Mouse (Mus musculus) midbrain, embryonic 10.5 days (tissue): ENCODE data around the gene Rbm25. TPM values are rescaled to one million over a fixed set of nuclear protein-coding genes. Genes with fewer than 3 reads are reported as not detected.

ENCODE experiments used
- DNase-seq: peaks from one replicate; pipeline ENCODE4 v3.0.0-alpha.2; 2017; ENCODE audit warnings: low spot score
- H3K27ac ChIP-seq: fragments of 300-500 bp; sonication (generic); replicated peaks from 2 replicates; pipeline ENCODE4 v1.5.1; 2016; ENCODE audit warnings: mild to moderate bottlenecking
- H3K27me3 ChIP-seq: fragments of 300-500 bp; sonication (generic); 2 replicates; pipeline ENCODE4 v1.6.1; 2016; ENCODE audit warnings: low read depth, mild to moderate bottlenecking; ENCODE audit not compliant: poor library complexity, severe bottlenecking
- H3K36me3 ChIP-seq: fragments of 300-500 bp; sonication (generic); 2 replicates; pipeline ENCODE4 v1.6.1; 2016; ENCODE audit warnings: mild to moderate bottlenecking, moderate library complexity
- H3K4me1 ChIP-seq: fragments of 300-500 bp; sonication (generic); 2 replicates; pipeline ENCODE4 v1.6.1; 2016
- H3K4me3 ChIP-seq: fragments of 300-500 bp; sonication (generic); 2 replicates; pipeline ENCODE4 v1.5.1; 2016; ENCODE audit warnings: mild to moderate bottlenecking, moderate library complexity
- H3K9me3 ChIP-seq: fragments of 300-500 bp; sonication (generic); replicated peaks from 2 replicates; pipeline ENCODE4 v1.6.1; 2016; ENCODE audit warnings: mild to moderate bottlenecking
- WGBS: fragments of 180-500 bp; shearing (Covaris S2); methylation state at CpG from one replicate; pipeline ENCODE4 v1.1.7; 2016; 5-methylcytosine and 5-hydroxymethylcytosine counted together
- polyA plus RNA-seq: library from polyadenylated mRNA; unstranded; fragments of >200 nt; fragmentation: Nextera tagmentation; extraction: Ambion mirVana; gene quantifications from 2 replicates; pipeline ENCODE4 v1.2.1, GENCODE M21; 2016

Rbm25 gene
- polyA plus RNA-seq, 1 experiment from 2014 or later: 284 TPM

DNA sequence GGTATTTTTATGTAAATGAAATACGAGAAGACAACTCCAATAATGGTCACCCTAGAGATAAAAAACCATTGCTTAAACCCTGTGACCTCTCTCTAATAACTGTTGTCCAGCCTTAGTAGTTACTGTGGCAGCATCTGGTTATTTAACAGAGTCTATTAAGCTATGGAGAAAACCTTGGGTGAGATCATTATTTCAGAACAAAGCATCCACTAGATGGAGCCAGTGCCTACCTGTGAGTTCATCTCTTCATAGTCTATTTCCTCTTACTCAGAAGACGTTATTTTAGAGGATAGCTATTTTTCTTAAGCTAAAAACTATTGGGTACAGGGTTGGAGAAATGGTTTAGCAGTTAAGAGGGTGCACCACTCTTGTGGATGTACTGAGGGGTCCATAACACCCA is 82.7 kb downstream of the Rbm25 start:
- Histone ChIP-seq H3K4me3 (no peak overlapping the region), H3K27me3 (no peaks in the 10 kb centered on the region), H3K9me3 (no peaks in the 10 kb centered on the region), H3K4me1 (no peaks in the 10 kb centered on the region), H3K27ac (no peak overlapping the region), H3K36me3 (peaks cover 69% of the 10 kb centered on the region)
- DNase-seq: no peak
- WGBS: 63% methylated on average over 2 of the region's 2 CpGs

- Histone ChIP-seq H3K4me1 (no peaks in the 10 kb centered on the region), H3K36me3 (peaks cover 88% of the 10 kb centered on the region), H3K27ac (no peak overlapping the region), H3K27me3 (no peaks in the 10 kb centered on the region), H3K9me3 (no peaks in the 10 kb centered on the region), H3K4me3 (no peak overlapping the region)
- WGBS: 92% methylated on average over 15 of the region's 15 CpGs
- DNase-seq: no peak
Measured at GRCm38 (mm10) chr12:83716416-83717184, 85.6 kb downstream of the Rbm25 start.

DNA sequence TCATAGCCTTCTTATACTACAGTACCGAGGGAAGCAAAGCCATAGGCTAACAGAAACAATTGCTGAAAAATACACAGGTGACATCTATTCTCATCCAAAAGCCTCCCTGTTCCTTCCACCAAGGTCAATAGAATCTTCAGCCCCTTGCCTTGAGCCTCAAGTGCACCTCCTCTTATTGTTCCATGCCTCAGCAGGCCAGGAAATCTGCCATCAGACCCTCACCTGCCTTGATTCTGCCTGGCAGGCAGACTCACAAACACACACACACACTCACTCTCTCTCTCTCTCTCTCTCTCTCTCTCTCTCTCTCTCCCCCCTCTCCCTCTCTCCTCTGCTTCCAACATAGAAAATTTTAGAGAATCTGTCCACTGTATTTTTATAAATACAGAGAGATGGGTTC is 88.4 kb downstream of the Rbm25 start:
- peaks cover 89% of the 10 kb centered on the region for H3K36me3 ChIP-seq
- no peaks in the 10 kb centered on the region for H3K4me1 ChIP-seq
- H3K9me3 ChIP-seq: no peaks in the 10 kb centered on the region
- no peak overlapping the region for H3K4me3 ChIP-seq
- H3K27me3 ChIP-seq: no peaks in the 10 kb centered on the region
- 85% methylated on average over 1 of the region's 1 CpGs for WGBS
- no peak for DNase-seq
- no peak overlapping the region for H3K27ac ChIP-seq

DNA sequence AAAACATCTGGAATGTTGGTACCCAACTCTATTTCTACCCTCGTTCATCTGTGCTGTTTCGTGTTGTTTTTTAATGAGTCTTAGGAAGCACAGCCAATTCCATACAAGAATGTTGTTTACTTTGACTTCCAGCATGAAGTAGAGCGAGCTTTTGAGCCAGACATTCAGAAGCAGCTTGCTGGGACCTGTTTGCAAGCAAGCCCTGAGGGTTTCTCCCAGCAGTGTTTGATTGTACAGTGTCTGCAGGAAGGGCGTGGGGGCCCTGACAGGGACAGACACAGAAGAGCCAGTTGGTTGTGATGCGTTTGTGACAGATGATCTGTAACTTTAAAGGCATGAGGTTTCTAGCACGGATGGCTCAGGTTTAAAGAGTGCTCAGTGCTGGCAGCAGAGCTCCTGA is 90.2 kb downstream of the Rbm25 start:
- Histone ChIP-seq H3K9me3 (no peaks in the 10 kb centered on the region), H3K27ac (no peak overlapping the region), H3K4me1 (no peaks in the 10 kb centered on the region), H3K36me3 (peaks cover 89% of the 10 kb centered on the region), H3K27me3 (no peaks in the 10 kb centered on the region), H3K4me3 (no peak overlapping the region)
- no peak for DNase-seq
- WGBS: 83% methylated on average over 6 of the region's 6 CpGs

- no peak overlapping the region for H3K4me3 ChIP-seq
- no peaks in the 10 kb centered on the region for H3K9me3 ChIP-seq
- DNase-seq: no peak
- no peak overlapping the region for H3K27ac ChIP-seq
- H3K27me3 ChIP-seq: no peaks in the 10 kb centered on the region
- WGBS: 89% methylated on average over 3 of the region's 3 CpGs
- H3K36me3 ChIP-seq: peaks cover 89% of the 10 kb centered on the region
- no peaks in the 10 kb centered on the region for H3K4me1 ChIP-seq
Measured at GRCm38 (mm10) chr12:83723037-83723436, 92.0 kb downstream of the Rbm25 start.

DNA sequence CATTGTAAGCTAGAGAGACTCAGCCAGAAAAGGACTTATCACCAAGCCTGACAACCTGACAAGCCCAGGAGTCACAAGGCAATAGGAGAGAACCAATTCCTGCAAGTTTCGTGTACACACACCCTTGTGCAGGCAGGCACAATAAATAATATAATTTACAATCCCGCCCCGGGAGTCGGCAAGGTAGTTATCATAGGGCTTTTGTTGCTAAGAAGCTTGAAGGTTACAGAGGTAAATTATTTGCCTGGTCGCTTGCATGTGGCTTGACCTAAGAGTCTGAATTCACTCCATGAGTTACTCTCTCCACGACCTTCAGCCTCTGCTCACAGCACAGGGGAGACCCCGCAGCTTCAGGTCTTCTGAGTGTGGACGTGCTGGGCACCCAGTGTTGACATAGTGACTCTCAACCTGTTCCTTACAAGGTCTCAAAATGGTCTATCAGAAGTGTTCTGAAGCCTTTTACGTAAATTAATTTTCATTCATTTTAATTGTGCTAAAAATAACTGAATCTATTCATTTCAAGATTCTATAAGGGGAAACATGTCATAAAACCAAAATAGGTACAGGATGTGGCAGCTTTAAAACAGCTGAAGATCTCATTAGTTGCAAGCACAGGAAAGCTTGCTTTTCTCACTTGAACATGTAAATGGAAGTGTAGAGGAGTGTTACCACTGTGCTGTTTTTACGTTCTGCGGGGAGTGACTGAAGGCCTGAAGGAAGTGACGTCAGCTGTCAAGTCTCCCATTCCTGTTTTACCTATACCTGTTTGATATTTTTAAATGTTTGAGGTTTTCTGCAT is 95.7 kb downstream of the Rbm25 start:
- Histone ChIP-seq H3K27ac (no peak overlapping the region), H3K4me1 (no peaks in the 10 kb centered on the region), H3K4me3 (no peak overlapping the region), H3K9me3 (no peaks in the 10 kb centered on the region), H3K27me3 (no peaks in the 10 kb centered on the region), H3K36me3 (peaks cover 97% of the 10 kb centered on the region)
- no peak for DNase-seq
- WGBS: 94% methylated on average over 12 of the region's 12 CpGs

DNA sequence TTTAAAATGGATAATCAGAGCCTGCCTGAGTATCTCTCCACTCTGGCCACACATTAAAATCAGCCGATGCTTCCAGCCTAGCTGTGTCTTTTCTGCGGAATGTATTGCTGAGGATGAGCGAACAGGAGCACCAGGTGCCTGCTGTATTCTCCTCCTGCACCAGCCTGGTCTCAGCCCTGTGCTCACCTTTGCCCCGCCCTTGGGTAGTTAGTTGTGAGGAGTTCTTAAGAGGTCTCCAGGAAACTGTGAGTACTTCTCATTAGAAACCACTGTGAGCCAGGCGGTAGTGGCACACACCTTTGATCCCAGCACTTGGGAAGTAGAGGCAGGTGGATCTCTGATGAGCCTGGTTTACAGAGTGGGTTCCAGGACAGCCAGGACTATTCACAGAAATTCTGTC is 101.2 kb downstream of the Rbm25 start:
- H3K9me3 ChIP-seq: no peaks in the 10 kb centered on the region
- no peaks in the 10 kb centered on the region for H3K27me3 ChIP-seq
- H3K27ac ChIP-seq: no peak overlapping the region
- no peak for DNase-seq
- H3K4me3 ChIP-seq: no peak overlapping the region
- peaks cover 100% of the 10 kb centered on the region for H3K36me3 ChIP-seq
- WGBS: 90% methylated on average over 5 of the region's 5 CpGs
- H3K4me1 ChIP-seq: peaks cover 4% of the 10 kb centered on the region; the same call in 1 of the 2 replicates

Other genes starting within 250 kb of the Rbm25 start
- gene Dpf3, start 143.5 kb upstream of the Rbm25 start, polyA plus RNA-seq: 6.4 and 9.5 TPM in 2 replicates
- gene Dcaf4, start 110.8 kb upstream of the Rbm25 start, polyA plus RNA-seq: 23.6 and 23.8 TPM in 2 replicates
- gene Zfyve1, start 34.0 kb upstream of the Rbm25 start, polyA plus RNA-seq: 21.1 and 26.8 TPM in 2 replicates
- gene Psen1, start 56.9 kb downstream of the Rbm25 start, polyA plus RNA-seq: 68.7 and 70.0 TPM in 2 replicates
- gene Papln, start 132.4 kb downstream of the Rbm25 start, polyA plus RNA-seq: 0.09 and 0.10 TPM in 2 replicates